Mouse (Mus musculus) limb, embryonic 10.5 days (tissue): ENCODE results near the gene Plxna3. TPM values are rescaled to one million over a fixed set of nuclear protein-coding genes. Genes with fewer than 3 reads are reported as not detected.
"Not testable (repeated sequence)": the region's sequence is repeated elsewhere in the genome, so short reads cannot be mapped to it uniquely, and the experiment has no call there.

ENCODE experiments used
- DNase-seq: peaks from one replicate; pipeline ENCODE4 v3.0.0-alpha.2; 2017; ENCODE audit warnings: low spot score
- H3K27ac ChIP-seq: fragments of 300-500 bp; sonication (generic); 2 replicates; pipeline ENCODE4 v1.5.1; 2016; ENCODE audit warnings: mild to moderate bottlenecking
- H3K27me3 ChIP-seq: fragments of 300-500 bp; sonication (generic); 2 replicates; pipeline ENCODE4 v1.6.1; 2016; ENCODE audit warnings: low read depth, mild to moderate bottlenecking; ENCODE audit not compliant: poor library complexity, severe bottlenecking
- H3K36me3 ChIP-seq: fragments of 300-500 bp; sonication (generic); 2 replicates; pipeline ENCODE4 v1.6.1; 2016; ENCODE audit warnings: mild to moderate bottlenecking, moderate library complexity
- H3K4me1 ChIP-seq: fragments of 300-500 bp; sonication (generic); 2 replicates; pipeline ENCODE4 v1.6.1; 2016
- H3K4me3 ChIP-seq: fragments of 300-500 bp; sonication (generic); 2 replicates; pipeline ENCODE4 v1.5.1; 2016; ENCODE audit warnings: mild to moderate bottlenecking, moderate library complexity
- H3K9me3 ChIP-seq: fragments of 300-500 bp; sonication (generic); replicated peaks from 2 replicates; pipeline ENCODE4 v1.6.1; 2016; ENCODE audit warnings: mild to moderate bottlenecking
- WGBS: fragments of 180-500 bp; shearing (Covaris S2); methylation state at CpG from one replicate; pipeline ENCODE4 v1.1.7; 2016; 5-methylcytosine and 5-hydroxymethylcytosine counted together
- polyA plus RNA-seq: library from polyadenylated mRNA; unstranded; fragments of >200 nt; fragmentation: Nextera tagmentation; extraction: Ambion mirVana; gene quantifications from 2 replicates; pipeline ENCODE4 v1.2.1, GENCODE M21; 2016

Plxna3 gene
- polyA plus RNA-seq, 1 experiment from 2014 or later = 17.1 TPM

GRCm38 (mm10) chrX:74312540-74313464 is 16.1 kb upstream of the Plxna3 start, which contains the start of gene Fam50a:
Gene Fam50a (plus strand): TSS chrX:74313033.
- H3K9me3 ChIP-seq = no peaks in the 10 kb centered on the region
- H3K4me3 ChIP-seq = peak within 1 kb of the TSS; percentile 72
- H3K27ac ChIP-seq = peak within 1 kb of the TSS; percentile 83
- H3K4me1 ChIP-seq = peaks cover 9% of the 10 kb centered on the region; the same call in 1 of the 2 replicates
- peaks cover 16% of the 10 kb centered on the region for H3K27me3 ChIP-seq
- H3K36me3 ChIP-seq = peaks cover 49% of the 10 kb centered on the region
- peak; percentile 86 for DNase-seq
- 10% methylated on average over 59 of the region's 59 CpGs for WGBS

DNA sequence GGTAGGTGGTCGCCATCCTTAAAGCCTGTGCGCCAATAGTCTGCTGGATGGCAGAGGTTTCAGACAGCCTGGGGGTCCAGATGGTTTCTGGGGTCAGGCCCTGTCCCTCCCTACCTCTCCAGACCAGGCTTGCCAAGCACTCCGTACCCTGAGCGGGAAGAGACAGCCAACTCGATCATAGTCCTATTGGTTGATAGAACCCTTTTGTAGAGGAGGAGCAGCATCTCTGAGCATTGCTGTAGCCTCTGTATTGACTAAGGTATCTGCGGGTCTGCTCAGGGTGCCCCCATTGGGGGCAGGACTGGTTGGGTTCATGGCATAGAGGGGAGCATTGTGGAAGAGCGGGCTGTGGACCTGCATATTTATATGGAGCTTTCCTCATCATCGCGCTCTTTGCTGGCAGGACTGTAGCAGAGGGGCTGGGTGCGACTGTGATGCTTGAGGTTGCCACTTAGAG is 377 bp downstream of the Plxna3 start:
- H3K36me3 ChIP-seq = peaks cover 25% of the 10 kb centered on the region
- DNase-seq = no peak
- H3K27ac ChIP-seq = peak overlapping the region; percentile 95
- peaks cover 21% of the 10 kb centered on the region for H3K27me3 ChIP-seq
- peaks cover 28% of the 10 kb centered on the region for H3K4me1 ChIP-seq
- no peaks in the 10 kb centered on the region for H3K9me3 ChIP-seq
- peak overlapping the region; percentile 60 for H3K4me3 ChIP-seq
- WGBS = 31% methylated on average over 10 of the region's 10 CpGs

GRCm38 (mm10) chrX:74330166-74330930 is 1.5 kb downstream of the Plxna3 start:
- H3K4me3 ChIP-seq = peak overlapping the region; percentile 60
- H3K27ac ChIP-seq = peak overlapping the region; percentile 95; the same call in 1 of the 2 replicates
- peaks cover 36% of the 10 kb centered on the region for H3K36me3 ChIP-seq
- no peak for DNase-seq
- no peaks in the 10 kb centered on the region for H3K9me3 ChIP-seq
- 38% methylated on average over 2 of the region's 2 CpGs for WGBS
- peaks cover 28% of the 10 kb centered on the region for H3K4me1 ChIP-seq
- H3K27me3 ChIP-seq = peaks cover 21% of the 10 kb centered on the region

- no peaks in the 10 kb centered on the region for H3K4me1 ChIP-seq
- no peak for DNase-seq
- no peaks in the 10 kb centered on the region for H3K27me3 ChIP-seq
- no peaks in the 10 kb centered on the region for H3K36me3 ChIP-seq
- H3K27ac ChIP-seq = peak overlapping the region; percentile 80
- H3K9me3 ChIP-seq = no peaks in the 10 kb centered on the region
- H3K4me3 ChIP-seq = peak overlapping the region; percentile 56
- WGBS = 25% methylated on average over 13 of the region's 13 CpGs
These were observed 24.0 kb downstream of the Plxna3 start for GRCm38 (mm10) chrX:74352645-74353466.

DNA sequence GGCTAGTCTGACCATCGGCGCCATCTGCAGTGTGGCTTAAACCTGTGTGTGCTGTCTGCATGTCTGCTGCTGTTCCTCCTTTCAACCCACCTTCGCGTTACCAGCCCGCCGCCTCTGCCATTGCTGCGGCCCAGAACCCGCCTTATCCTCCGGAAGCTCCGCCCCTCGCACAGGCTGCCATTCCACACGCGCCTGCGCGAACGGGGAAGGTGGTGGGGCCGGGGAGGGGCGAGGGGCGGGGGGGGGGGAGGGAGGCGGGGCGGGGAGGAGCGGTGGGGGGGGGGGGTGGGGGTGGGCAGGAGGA is 24.6 kb downstream of the Plxna3 start, which contains the start of gene Lage3:
Lage3 (minus strand) TSS at position 152 of the 304 bp plus-strand sequence.
- Histone ChIP-seq H3K9me3 (no peaks in the 10 kb centered on the region), H3K4me1 (no peaks in the 10 kb centered on the region), H3K36me3 (no peaks in the 10 kb centered on the region), H3K27ac (peak within 1 kb of the TSS; percentile 80), H3K4me3 (peak within 1 kb of the TSS; percentile 56), H3K27me3 (no peaks in the 10 kb centered on the region)
- peak; percentile 75 for DNase-seq
- WGBS = 10% methylated on average over 9 of the region's 22 CpGs

GRCm38 (mm10) chrX:74357069-74357468 is 28.2 kb downstream of the Plxna3 start:
- not testable (repeated sequence) for H3K36me3 ChIP-seq, H3K4me3 ChIP-seq, H3K4me1 ChIP-seq, H3K27me3 ChIP-seq, H3K27ac ChIP-seq, DNase-seq, H3K9me3 ChIP-seq
- 88% methylated on average over 3 of the region's 3 CpGs for WGBS

DNA sequence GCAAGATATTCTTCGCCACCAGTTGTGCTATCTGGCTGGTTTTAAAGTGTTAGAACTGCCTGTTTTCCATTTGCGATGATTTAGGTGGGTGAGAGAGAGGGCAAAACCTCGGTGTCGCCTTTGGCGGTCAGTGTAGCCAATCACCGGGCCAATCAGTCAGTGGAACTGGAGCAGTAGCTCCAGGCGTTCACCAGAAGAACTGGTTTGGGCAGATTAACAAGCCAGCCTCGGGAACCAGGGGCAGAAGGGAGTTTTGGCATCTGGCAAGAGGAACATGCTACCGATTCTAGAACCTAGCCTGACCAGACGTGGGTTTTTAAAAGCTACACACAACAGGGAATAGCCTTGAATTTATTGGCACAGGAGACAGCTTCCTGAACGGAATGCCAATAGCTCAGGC is 30.3 kb downstream of the Plxna3 start:
- Histone ChIP-seq H3K27ac (no peak overlapping the region), H3K4me1 (no peaks in the 10 kb centered on the region), H3K27me3 (no peaks in the 10 kb centered on the region), H3K4me3 (no peak overlapping the region), H3K9me3 (no peaks in the 10 kb centered on the region), H3K36me3 (no peaks in the 10 kb centered on the region)
- no peak for DNase-seq
- whole genome bisulfite sequencing = 39% methylated on average over 11 of the region's 11 CpGs

DNA sequence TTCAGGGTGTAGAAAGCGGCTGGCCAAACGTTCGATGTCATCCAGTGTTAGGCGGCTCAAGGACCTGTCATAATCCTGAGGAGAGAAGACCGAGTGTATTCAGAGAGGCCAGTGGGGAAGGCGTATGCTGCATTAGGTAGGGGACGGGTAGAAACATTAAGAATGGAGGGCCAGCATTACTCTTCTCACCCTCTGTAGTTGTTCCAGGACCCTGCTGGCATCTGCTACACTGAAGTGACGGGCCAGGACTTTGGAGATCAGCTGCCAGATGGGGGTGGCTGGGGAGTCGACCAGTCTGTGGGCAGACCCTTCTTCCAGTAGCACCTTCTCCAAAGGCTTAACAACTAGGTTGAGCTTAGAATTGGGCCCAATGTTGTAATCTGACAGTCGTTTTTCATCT is 38.6 kb downstream of the Plxna3 start:
- Histone ChIP-seq H3K9me3 (no peaks in the 10 kb centered on the region), H3K4me1 (peaks cover 7% of the 10 kb centered on the region; the same call in 1 of the 2 replicates), H3K27ac (peak overlapping the region; percentile 85), H3K27me3 (peaks cover 17% of the 10 kb centered on the region; the same call in 1 of the 2 replicates), H3K36me3 (peaks cover 30% of the 10 kb centered on the region), H3K4me3 (peak overlapping the region; percentile 66)
- 71% methylated on average over 10 of the region's 10 CpGs for WGBS
- no peak for DNase-seq

DNA sequence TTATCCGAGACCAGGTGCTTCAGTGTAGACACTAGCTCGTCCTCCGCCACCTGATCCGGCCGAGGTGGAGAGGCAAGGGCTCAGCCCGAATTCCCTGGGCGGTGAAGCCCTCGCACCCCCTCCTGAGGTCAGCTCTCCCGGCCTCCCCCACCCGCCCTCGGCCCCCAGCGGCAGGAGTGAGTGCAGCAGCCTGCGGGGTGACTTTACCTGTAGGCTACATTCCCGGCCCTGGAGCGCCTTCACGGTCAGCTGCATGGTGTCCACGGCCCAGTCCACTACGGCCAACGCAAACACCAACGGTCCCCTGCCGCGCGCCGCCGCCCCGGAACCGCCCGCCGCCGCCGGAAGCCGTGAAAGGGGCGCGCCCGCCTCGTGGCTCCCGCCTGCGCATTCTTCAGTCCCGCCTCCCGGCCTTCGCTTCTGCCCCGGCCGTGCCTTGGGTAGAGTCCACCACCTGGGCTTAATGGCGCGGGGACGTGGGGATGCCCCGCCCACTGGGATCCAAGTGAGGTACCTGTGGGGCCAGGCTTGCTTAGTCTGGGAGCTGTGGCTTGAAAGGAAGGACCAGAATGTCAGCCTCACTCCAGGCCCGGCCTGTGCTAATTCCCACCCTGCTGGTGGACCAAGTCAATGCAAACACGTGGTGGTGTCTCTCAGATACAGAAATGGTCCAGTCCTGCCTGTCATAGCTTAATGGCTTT is 39.5 kb downstream of the Plxna3 start:
- Histone ChIP-seq H3K27ac (peak overlapping the region; percentile 85), H3K4me3 (peak overlapping the region; percentile 66), H3K9me3 (no peaks in the 10 kb centered on the region), H3K36me3 (peaks cover 30% of the 10 kb centered on the region), H3K27me3 (peaks cover 17% of the 10 kb centered on the region; the same call in 1 of the 2 replicates), H3K4me1 (peaks cover 7% of the 10 kb centered on the region; the same call in 1 of the 2 replicates)
- DNase-seq = peak; percentile 78
- 7% methylated on average over 44 of the region's 49 CpGs for WGBS

DNA sequence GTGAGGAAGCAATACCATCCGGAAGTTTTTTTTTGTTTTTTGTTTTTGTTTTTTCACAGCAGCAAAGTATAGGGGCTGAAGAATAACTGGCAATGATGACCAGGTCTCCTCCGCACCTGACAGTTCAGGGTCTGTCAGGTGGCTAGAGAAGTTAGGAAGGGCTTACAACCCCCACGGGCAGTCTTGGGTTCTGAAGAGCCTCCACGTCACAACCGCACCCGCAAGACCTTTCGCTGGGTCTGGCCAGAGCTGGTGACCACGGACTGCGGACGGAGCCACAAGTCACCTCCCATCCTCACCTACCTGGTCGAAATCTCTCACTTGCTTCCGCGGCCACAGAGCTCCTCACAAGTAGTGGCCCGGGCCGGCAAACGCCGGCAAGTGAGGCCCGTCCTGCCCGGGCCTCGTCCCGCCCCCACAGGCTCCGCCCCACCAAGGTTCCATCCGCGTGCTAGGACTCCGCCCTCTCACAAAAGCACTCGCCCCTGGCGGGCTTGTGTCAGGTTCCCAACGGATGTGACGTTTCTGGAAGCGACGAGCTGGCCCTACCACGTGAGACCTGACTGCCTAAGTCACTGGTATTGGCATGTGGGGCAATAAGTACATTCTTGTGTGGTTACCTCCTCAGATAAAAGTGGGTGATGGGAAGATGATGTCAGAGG is 44.2 kb downstream of the Plxna3 start, which contains the start of the genes Ubl4a and Slc10a3:
Ubl4a (minus strand) TSS at position 331 of the 662 bp plus-strand sequence.
Slc10a3 (minus strand) TSS at position 462 of the 662 bp plus-strand sequence.
- H3K36me3 ChIP-seq = peaks cover 13% of the 10 kb centered on the region
- peaks cover 5% of the 10 kb centered on the region; the same call in 1 of the 2 replicates for H3K27me3 ChIP-seq
- H3K27ac ChIP-seq = peak within 1 kb of the TSS; percentile 68
- 15% methylated on average over 32 of the region's 32 CpGs for WGBS
- no peaks in the 10 kb centered on the region for H3K9me3 ChIP-seq
- peak within 1 kb of the TSS; percentile 55 for H3K4me3 ChIP-seq
- DNase-seq = peak; percentile 81
- H3K4me1 ChIP-seq = peaks cover 5% of the 10 kb centered on the region; the same call in 1 of the 2 replicates

DNA sequence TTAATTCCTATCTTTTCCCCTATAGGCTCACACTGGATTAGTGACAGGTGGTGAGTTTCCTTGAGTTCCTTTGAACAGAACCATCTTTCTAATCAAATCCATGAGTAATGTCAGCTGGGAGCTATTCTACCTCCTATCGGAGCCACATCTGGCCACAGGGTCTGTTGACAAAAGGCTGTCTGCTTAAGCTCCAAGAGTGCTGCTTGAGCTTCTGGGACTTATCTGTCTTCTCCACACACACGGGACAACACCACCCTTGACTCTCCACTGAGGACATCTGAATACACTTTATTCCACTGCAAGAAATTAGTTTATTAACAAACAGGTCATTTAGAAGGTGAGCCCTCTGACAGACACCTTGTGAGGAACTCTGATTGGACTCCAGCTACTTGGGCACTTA is 55.6 kb downstream of the Plxna3 start:
- no peak for DNase-seq
- WGBS = 77% methylated on average over 2 of the region's 2 CpGs
- H3K4me1 ChIP-seq = no peaks in the 10 kb centered on the region

More for the DNA sequence above, 55.6 kb downstream of the Plxna3 start:
- H3K27ac ChIP-seq = no peak overlapping the region
- peaks cover 34% of the 10 kb centered on the region for H3K36me3 ChIP-seq
- H3K27me3 ChIP-seq = peaks cover 15% of the 10 kb centered on the region; the same call in 1 of the 2 replicates
- no peak overlapping the region for H3K4me3 ChIP-seq
- H3K9me3 ChIP-seq = no peaks in the 10 kb centered on the region
